In genomic region chr3:84383038-84383437, GRCm38 (mm10) we compare ENCODE assay signal across 8 mouse cellular contexts.
DNase-seq lines count a peak whose midpoint lies in the region; ATAC-seq and TF ChIP-seq lines count a peak whose summit lies in the region.
"Not testable (repeated sequence)": the region's sequence is repeated elsewhere in the genome, so short reads cannot be mapped to it uniquely, and the experiment has no call there.

No protein-coding gene starts in this region.

- peak overlapping the region; percentile 82 for H3K27ac ChIP-seq in liver, embryonic 11.5 days (ENCODE audit: low read depth, low read length)
- H3K27ac ChIP-seq in liver, embryonic 12.5 days = peak overlapping the region; percentile 89
- peak overlapping the region; percentile 91 for H3K27ac ChIP-seq in liver, embryonic 13.5 days
- peak overlapping the region; percentile 88 for H3K27ac ChIP-seq in liver, embryonic 14.5 days
- peak overlapping the region; percentile 88 for H3K27ac ChIP-seq in liver, embryonic 15.5 days (replicated peaks)
- peak overlapping the region; percentile 85; the same call in 1 of the 2 replicates for H3K27ac ChIP-seq in liver, embryonic 16.5 days (ENCODE audit: low read length)
- H3K27ac ChIP-seq in liver, postnatal 0 days (ENCODE audit: low read depth) = peak overlapping the region; percentile 51; the same call in 1 of the 2 replicates

- H3K27me3 ChIP-seq in liver, embryonic 11.5 days (replicated peaks; ENCODE audit: control insufficient read depth, insufficient read depth, low read length); liver, embryonic 12.5 days (replicated peaks); liver, embryonic 13.5 days; liver, embryonic 14.5 days (ENCODE audit: control insufficient read depth, insufficient read depth, low read length); liver, embryonic 15.5 days; liver, embryonic 16.5 days (ENCODE audit: control insufficient read depth, insufficient read depth, low read depth, low read length); liver, postnatal 0 days (ENCODE audit: insufficient read depth, low read length): not testable (repeated sequence)

- not testable (repeated sequence) for H3K36me3 ChIP-seq in liver, embryonic 11.5 days (ENCODE audit: control insufficient read depth, insufficient read depth, low read length); liver, embryonic 12.5 days; liver, embryonic 13.5 days; liver, embryonic 14.5 days (replicated peaks; ENCODE audit: control insufficient read depth, insufficient read depth, low read depth); liver, embryonic 15.5 days (replicated peaks); liver, embryonic 16.5 days (ENCODE audit: control insufficient read depth, insufficient read depth); liver, postnatal 0 days (replicated peaks; ENCODE audit: insufficient read depth, low read length)

- peak; percentile 46; the same call in 1 of the 2 replicates for ATAC-seq in liver, embryonic 11.5 days (replicated peaks; ENCODE audit: low FRiP score)
- peak; percentile 58 for ATAC-seq in liver, embryonic 12.5 days
- peak; percentile 54 for ATAC-seq in liver, embryonic 13.5 days (ENCODE audit: low read depth)
- peak; percentile 75 for ATAC-seq in liver, embryonic 14.5 days (ENCODE audit: insufficient read depth)
- ATAC-seq in liver, embryonic 15.5 days (ENCODE audit: insufficient read depth) = peak; percentile 74
- ATAC-seq in liver, embryonic 16.5 days (ENCODE audit: low read depth) = peak; percentile 59
- peak; percentile 58 for ATAC-seq in liver, postnatal 0 days
- peak; percentile 6; the same call in 1 of the 2 replicates for ATAC-seq in megakaryocyte-erythroid progenitor cell, adult 5-6 weeks (replicated peaks; ENCODE audit: low FRiP score, low TSS enrichment, poor library complexity, severe bottlenecking)

- H3K9me3 ChIP-seq in liver, embryonic 11.5 days (ENCODE audit: control insufficient read depth, low read length); liver, embryonic 12.5 days (replicated peaks); liver, embryonic 13.5 days (replicated peaks); liver, embryonic 14.5 days (ENCODE audit: control insufficient read depth, low read length); liver, embryonic 15.5 days (replicated peaks); liver, embryonic 16.5 days (replicated peaks; ENCODE audit: control insufficient read depth, low read length); liver, postnatal 0 days (ENCODE audit: low read length): not testable (repeated sequence)

- not testable (repeated sequence) for DNase-seq in liver, embryonic 11.5 days (ENCODE audit: low spot score); liver, embryonic 14.5 days (ENCODE audit: low read depth in 3 of 3, low spot score in 3 of 3); liver, postnatal 0 days
- DNase-seq in liver, embryonic 13.5 days = peak; percentile 31

- TF ChIP-seq EP300 in liver, embryonic 14.5 days (IDR thresholded peaks at IDR 0.05; ENCODE audit: low read depth); liver, postnatal 0 days (IDR thresholded peaks at IDR 0.05; ENCODE audit: low read depth): not testable (repeated sequence)

- H3K9ac ChIP-seq in liver, embryonic 11.5 days (ENCODE audit: low read depth, low read length); liver, embryonic 15.5 days; liver, embryonic 16.5 days (ENCODE audit: low read depth, low read length); liver, postnatal 0 days (replicated peaks): not testable (repeated sequence)
- peak overlapping the region; percentile 54; the same call in 1 of the 2 replicates for H3K9ac ChIP-seq in liver, embryonic 12.5 days
- peak overlapping the region; percentile 59; the same call in 1 of the 2 replicates for H3K9ac ChIP-seq in liver, embryonic 13.5 days
- H3K9ac ChIP-seq in liver, embryonic 14.5 days (replicated peaks) = peak overlapping the region; percentile 65

- H3K4me2 ChIP-seq in liver, embryonic 11.5 days = peak overlapping the region; percentile 50
- peak overlapping the region; percentile 67 for H3K4me2 ChIP-seq in liver, embryonic 12.5 days
- peak overlapping the region; percentile 68 for H3K4me2 ChIP-seq in liver, embryonic 13.5 days
- H3K4me2 ChIP-seq in liver, embryonic 14.5 days (ENCODE audit: low read depth) = peak overlapping the region; percentile 75
- peak overlapping the region; percentile 64 for H3K4me2 ChIP-seq in liver, embryonic 15.5 days
- peak overlapping the region; percentile 44 for H3K4me2 ChIP-seq in liver, embryonic 16.5 days (ENCODE audit: low read depth, low read length)
- peak overlapping the region; percentile 55 for H3K4me2 ChIP-seq in liver, postnatal 0 days (ENCODE audit: low read depth, low read length)

- H3K4me3 ChIP-seq in liver, embryonic 11.5 days (ENCODE audit: low read depth, low read length); liver, embryonic 12.5 days; liver, embryonic 15.5 days (replicated peaks); liver, embryonic 16.5 days (ENCODE audit: low read depth, low read length); liver, postnatal 0 days (ENCODE audit: low read depth, low read length): not testable (repeated sequence)
- peak overlapping the region; percentile 33; the same call in 1 of the 2 replicates for H3K4me3 ChIP-seq in liver, embryonic 13.5 days (replicated peaks)
- H3K4me3 ChIP-seq in liver, embryonic 14.5 days (ENCODE audit: insufficient read depth in 1 of 2, low read depth in 2 of 2, low read length in 2 of 2) = peak overlapping the region in 1 of 2 experiments; percentile 28; a peak in 1 of 4 replicates

- H3K4me1 ChIP-seq in liver, embryonic 11.5 days (replicated peaks; ENCODE audit: control insufficient read depth, insufficient read depth, low read length) = peaks cover 28% of the 10 kb centered on the region
- peaks cover 65% of the 10 kb centered on the region for H3K4me1 ChIP-seq in liver, embryonic 12.5 days
- H3K4me1 ChIP-seq in liver, embryonic 13.5 days (replicated peaks) = peaks cover 63% of the 10 kb centered on the region
- peaks cover 23 to 39% of the 10 kb centered on the region in 2 experiments for H3K4me1 ChIP-seq in liver, embryonic 14.5 days (replicated peaks; ENCODE audit: control insufficient read depth in 2 of 2, insufficient read depth in 2 of 2, low read length in 1 of 2)
- H3K4me1 ChIP-seq in liver, embryonic 15.5 days (replicated peaks) = peaks cover 60% of the 10 kb centered on the region
- H3K4me1 ChIP-seq in liver, embryonic 16.5 days (ENCODE audit: control insufficient read depth, low read depth, low read length) = peaks cover 25% of the 10 kb centered on the region
- not testable (repeated sequence) for H3K4me1 ChIP-seq in liver, postnatal 0 days (ENCODE audit: insufficient read depth)

- TF ChIP-seq CTCF in liver, embryonic 14.5 days (IDR thresholded peaks at IDR 0.05; ENCODE audit: low read depth); liver, postnatal 0 days (IDR thresholded peaks at IDR 0.05; ENCODE audit: low read depth): not testable (repeated sequence)

Comparison
In these comparisons a context has a peak if more than half of its experiments do, and no peak if none do; other contexts are left out.
1. ATAC-seq: peak in every context shown above with its lines; median percentile 75 in liver, embryonic 14.5 days; 74 in liver, embryonic 15.5 days; 59 in liver, embryonic 16.5 days; 58 in liver, embryonic 12.5 days; 58 in liver, postnatal 0 days; 54 in liver, embryonic 13.5 days; 46 in liver, embryonic 11.5 days; 6 in megakaryocyte-erythroid progenitor cell, adult 5-6 weeks.